Comparison of ENCODE assay signal across 9 mouse cellular contexts in the genomic region with DNA sequence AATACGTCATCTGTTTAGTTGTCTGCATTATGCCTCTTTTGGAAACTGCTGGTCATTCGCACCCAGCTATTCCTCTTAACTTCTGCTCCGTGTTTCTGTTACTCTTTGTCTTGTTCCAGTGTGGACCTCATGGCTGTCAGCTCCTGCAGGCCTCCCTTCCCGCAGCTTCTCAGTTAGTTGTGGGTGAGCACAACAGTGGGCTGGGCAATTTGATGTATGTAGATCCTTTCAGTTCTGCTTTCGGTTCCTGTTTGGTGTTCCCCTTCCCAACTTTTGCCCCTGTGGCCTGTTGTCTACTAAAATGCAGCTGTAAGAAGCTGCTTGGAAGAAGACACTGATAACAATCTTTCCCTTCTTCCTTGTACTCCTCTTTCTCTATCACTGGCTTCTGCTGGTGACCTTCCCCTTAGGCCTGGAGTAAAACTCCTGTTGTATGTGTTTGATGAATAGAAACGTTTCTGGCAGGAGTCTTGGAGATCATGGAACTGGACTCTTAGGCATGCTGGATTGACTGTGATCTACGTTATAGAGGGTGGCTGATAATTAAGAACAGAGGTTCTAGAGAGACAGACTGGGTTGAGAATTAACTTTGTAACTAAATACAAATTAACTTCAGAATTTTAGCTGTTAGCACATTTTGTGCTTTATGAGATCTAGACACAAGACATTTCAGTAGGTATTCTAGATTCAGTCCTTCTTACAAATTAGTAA. TPM values are rescaled to one million over a fixed set of nuclear protein-coding genes. Genes with fewer than 3 reads are reported as not detected.
DNase-seq lines count a peak whose midpoint lies in the region; ATAC-seq and TF ChIP-seq lines count a peak whose summit lies in the region.
"Had no signal": no experiment of that assay in that cellular context is flagged by ENCODE, and none has a peak within 500 bp of the region (broad histone marks: within the 10 kb centered on the region; RNA-seq: fewer than 3 reads in every experiment).

No protein-coding gene starts in this region.

- DNase-seq in gastrocnemius, adult 2 months = peak; percentile 22
- DNase-seq in gastrocnemius, postnatal 14 days = no peak
- DNase-seq in B cell, adult 2 months = peak; percentile 60 to 69
- peak; percentile 24 to 57 for DNase-seq in kidney, postnatal 36 days
- DNase-seq in lung, postnatal 36 days = peak; percentile 61
- DNase-seq in right cerebral cortex, adult 18-20 months = no peak
- no peak for DNase-seq in neural tube, embryonic 10.5 days (ENCODE audit: extremely low spot score, low spot score)

- H3K4me3 ChIP-seq in gastrocnemius, adult 2 months = 0 out of 2 replicates have a peak overlapping the region, but pooled peaks have one; percentile 13
- H3K4me3 ChIP-seq: embryonic facial prominence, embryonic 12.5 days had no signal

- no peak for TF ChIP-seq CTCF in gastrocnemius, adult 2 months (IDR thresholded peaks at IDR 0.05)

- H3K27ac ChIP-seq in gastrocnemius, adult 2 months = no peak overlapping the region
- H3K27ac ChIP-seq: embryonic facial prominence, embryonic 12.5 days had no signal

- intact Hi-C loops in gastrocnemius, adult 2 months (cut with DNase I) = no loop called here
- intact Hi-C loops in gastrocnemius, postnatal 14 days (cut with DNase I; ENCODE audit: low total_unique reads) = no loop called here

- no peak for ATAC-seq in inflammation-experienced regulatory T-cells, adult 6 months

RNA-seq across cellular contexts. Expression of a gene that starts 4.5 kb away (rescaled TPM):
- total RNA-seq in gastrocnemius, adult 2 months (2021) = 1 to 10 TPM; 2.9 to 3.5 TPM
- 10 to 100 TPM; 17.2 to 18.8 TPM for total RNA-seq in gastrocnemius, postnatal 14 days (2021)
- polyA plus RNA-seq in inflammation-experienced regulatory T-cells, adult 6 months (2017; shearing (Covaris generic)) = 10 to 100 TPM; 17.7 to 28.8 (median 26.7) TPM

RNA-seq across cellular contexts. Expression of a gene that starts 4.7 kb away (rescaled TPM):
- total RNA-seq in gastrocnemius, adult 2 months (2021) = under 1 TPM in 1 of 2 experiments, not detected in 1; 0.06 TPM
- under 1 TPM; 0.24 to 0.66 TPM for total RNA-seq in gastrocnemius, postnatal 14 days (2021)
- polyA plus RNA-seq in inflammation-experienced regulatory T-cells, adult 6 months (2017; shearing (Covaris generic)) = 10 to 100 TPM in 1 of 3 experiments, 1 to 10 TPM in 2; 2.2 to 14.0 (median 4.4) TPM

Comparison
In these comparisons a context has a peak if more than half of its experiments do, and no peak if none do; other contexts are left out.
1. DNase-seq: peak in gastrocnemius, adult 2 months (single experiment), B cell, adult 2 months (2 of 2), kidney, postnatal 36 days (2 of 2) and lung, postnatal 36 days (single experiment); none in gastrocnemius, postnatal 14 days (single experiment), right cerebral cortex, adult 18-20 months (single experiment) and neural tube, embryonic 10.5 days (single experiment).
2. RNA of a gene that starts 4.5 kb away (total RNA-seq): 17.2 to 18.8 TPM in gastrocnemius, postnatal 14 days; 2.9 to 3.5 TPM in gastrocnemius, adult 2 months; every median in the first group is over 4 times any median in the second.